Mouse (Mus musculus) kidney, adult 2 months (tissue): ENCODE data around the gene Morn5.

Experiments used
- CTCF ChIP-seq: fragments of 200-500 bp; conservative IDR thresholded peaks from 2 replicates; pipeline ENCODE4 v1.5.1; 2011; ENCODE audit warnings: low read depth, mild to moderate bottlenecking, control low read depth, low read length, moderate library complexity, mixed read lengths; ENCODE audit not compliant: insufficient read depth, insufficient read length
- POLR2A ChIP-seq: fragments of 200-500 bp; IDR thresholded peaks from one replicate; pipeline ENCODE4 v1.6.1; 2011; ENCODE audit warnings: low read depth, low read length, control low read depth

GRCm38 (mm10) chr2:36034898-36035297 lies 14.4 kb upstream of the Morn5 start:
- TF ChIP-seq POLR2A (no peak), CTCF (no peak)
